Mouse (Mus musculus): ENCODE measurements around the gene Tbc1d2b. TPM values are rescaled to one million over a fixed set of nuclear protein-coding genes. Genes with fewer than 3 reads are reported as not detected.

Tbc1d2b gene
- polyA plus RNA-seq, 1 experiment from 2014 or later, result 7.7 TPM

GRCm38 (mm10) chr9:90232781-90233690 is 37.6 kb downstream of the Tbc1d2b start:
- 81% methylated on average over 8 of the region's 8 CpGs for WGBS (ENCODE audit: insufficient replicate concordance)
- no peak overlapping the region for H3K4me3 ChIP-seq (replicated peaks)
- no peak overlapping the region for H3K4me2 ChIP-seq
- H3K9me3 ChIP-seq (replicated peaks), result no peaks in the 10 kb centered on the region
- no peak for ATAC-seq (ENCODE audit: insufficient read depth)
- H3K27ac ChIP-seq (replicated peaks), result peak overlapping the region; percentile 99
- peaks cover 42% of the 10 kb centered on the region for H3K36me3 ChIP-seq (replicated peaks)
- no peaks in the 10 kb centered on the region for H3K27me3 ChIP-seq
- peaks cover 64% of the 10 kb centered on the region for H3K4me1 ChIP-seq (replicated peaks)
- 0 out of 2 replicates have a peak overlapping the region, but pooled peaks have one; percentile 10 for H3K9ac ChIP-seq

GRCm38 (mm10) chr9:90227171-90227570 is 43.4 kb downstream of the Tbc1d2b start:
- ATAC-seq (ENCODE audit: insufficient read depth), result no peak
- peaks cover 75% of the 10 kb centered on the region for H3K36me3 ChIP-seq (replicated peaks)

GRCm38 (mm10) chr9:90226742-90227096 is 43.9 kb downstream of the Tbc1d2b start:
- 65% methylated on average over 2 of the region's 2 CpGs for WGBS (ENCODE audit: insufficient replicate concordance)
- Histone ChIP-seq H3K4me3 (replicated peaks) (no peak overlapping the region), H3K9ac (no peak overlapping the region), H3K9me3 (replicated peaks) (no peaks in the 10 kb centered on the region), H3K27me3 (no peaks in the 10 kb centered on the region), H3K27ac (replicated peaks) (peak overlapping the region; percentile 6; the same call in 1 of the 2 replicates), H3K4me1 (replicated peaks) (peaks cover 13% of the 10 kb centered on the region; the same call in 1 of the 2 replicates), H3K36me3 (replicated peaks) (peaks cover 80% of the 10 kb centered on the region), H3K4me2 (no peak overlapping the region)
- ATAC-seq (ENCODE audit: insufficient read depth), result no peak

More at GRCm38 (mm10) chr9:90227171-90227570, 43.4 kb downstream of the Tbc1d2b start:
- Histone ChIP-seq H3K9me3 (replicated peaks) (no peaks in the 10 kb centered on the region), H3K4me3 (replicated peaks) (no peak overlapping the region), H3K4me2 (no peak overlapping the region), H3K4me1 (replicated peaks) (peaks cover 17% of the 10 kb centered on the region), H3K27ac (replicated peaks) (peak overlapping the region; percentile 6; the same call in 1 of the 2 replicates), H3K27me3 (no peaks in the 10 kb centered on the region), H3K9ac (no peak overlapping the region)
- WGBS (ENCODE audit: insufficient replicate concordance), result 76% methylated on average over 12 of the region's 12 CpGs

- Histone ChIP-seq H3K4me1 (replicated peaks) (peaks cover 9% of the 10 kb centered on the region; the same call in 1 of the 2 replicates), H3K9me3 (replicated peaks) (no peaks in the 10 kb centered on the region), H3K27ac (replicated peaks) (peak overlapping the region; percentile 53; the same call in 1 of the 2 replicates), H3K9ac (no peak overlapping the region), H3K36me3 (replicated peaks) (peaks cover 81% of the 10 kb centered on the region), H3K27me3 (no peaks in the 10 kb centered on the region), H3K4me3 (replicated peaks) (no peak overlapping the region), H3K4me2 (no peak overlapping the region)
- no peak for ATAC-seq (ENCODE audit: insufficient read depth)
- WGBS (ENCODE audit: insufficient replicate concordance), result 81% methylated on average over 21 of the region's 21 CpGs
Measured at GRCm38 (mm10) chr9:90226081-90226741, 44.4 kb downstream of the Tbc1d2b start.

GRCm38 (mm10) chr9:90222275-90222674 is 48.3 kb downstream of the Tbc1d2b start:
- 79% methylated on average over 3 of the region's 3 CpGs for whole genome bisulfite sequencing (ENCODE audit: insufficient replicate concordance)
- H3K27ac ChIP-seq (replicated peaks), result no peak overlapping the region
- no peak for ATAC-seq (ENCODE audit: insufficient read depth)
- no peak overlapping the region for H3K4me2 ChIP-seq
- H3K36me3 ChIP-seq (replicated peaks), result peaks cover 92% of the 10 kb centered on the region
- H3K4me3 ChIP-seq (replicated peaks), result no peak overlapping the region
- peaks cover 9% of the 10 kb centered on the region; the same call in 1 of the 2 replicates for H3K4me1 ChIP-seq (replicated peaks)
- H3K27me3 ChIP-seq, result no peaks in the 10 kb centered on the region
- no peaks in the 10 kb centered on the region for H3K9me3 ChIP-seq (replicated peaks)
- no peak overlapping the region for H3K9ac ChIP-seq

- Histone ChIP-seq H3K27me3 (no peaks in the 10 kb centered on the region), H3K9me3 (replicated peaks) (no peaks in the 10 kb centered on the region), H3K4me1 (replicated peaks) (peaks cover 3% of the 10 kb centered on the region; the same call in 1 of the 2 replicates), H3K4me2 (no peak overlapping the region), H3K4me3 (replicated peaks) (no peak overlapping the region), H3K27ac (replicated peaks) (no peak overlapping the region), H3K9ac (no peak overlapping the region), H3K36me3 (replicated peaks) (peaks cover 92% of the 10 kb centered on the region)
- WGBS (ENCODE audit: insufficient replicate concordance), result 83% methylated on average over 4 of the region's 4 CpGs
- no peak for ATAC-seq (ENCODE audit: insufficient read depth)
Measured at GRCm38 (mm10) chr9:90217501-90217900, 53.1 kb downstream of the Tbc1d2b start.

GRCm38 (mm10) chr9:90216259-90217001 is 54.2 kb downstream of the Tbc1d2b start:
- no peak overlapping the region for H3K4me3 ChIP-seq (replicated peaks)
- no peak for ATAC-seq (ENCODE audit: insufficient read depth)
- peak overlapping the region; percentile 41; the same call in 1 of the 2 replicates for H3K27ac ChIP-seq (replicated peaks)
- H3K4me1 ChIP-seq (replicated peaks), result peaks cover 3% of the 10 kb centered on the region; the same call in 1 of the 2 replicates
- H3K9me3 ChIP-seq (replicated peaks), result no peaks in the 10 kb centered on the region
- no peak overlapping the region for H3K9ac ChIP-seq
- H3K27me3 ChIP-seq, result no peaks in the 10 kb centered on the region
- H3K36me3 ChIP-seq (replicated peaks), result peaks cover 88% of the 10 kb centered on the region
- H3K4me2 ChIP-seq, result no peak overlapping the region
- 76% methylated on average over 11 of the region's 11 CpGs for WGBS (ENCODE audit: insufficient replicate concordance)

GRCm38 (mm10) chr9:90213127-90213526 is 57.5 kb downstream of the Tbc1d2b start:
- H3K27ac ChIP-seq (replicated peaks), result no peak overlapping the region
- ATAC-seq (ENCODE audit: insufficient read depth), result no peak
- peaks cover 89% of the 10 kb centered on the region for H3K36me3 ChIP-seq (replicated peaks)
- H3K4me2 ChIP-seq, result no peak overlapping the region
- WGBS (ENCODE audit: insufficient replicate concordance), result 79% methylated on average over 3 of the region's 3 CpGs
- H3K4me3 ChIP-seq (replicated peaks), result no peak overlapping the region
- H3K9ac ChIP-seq, result no peak overlapping the region
- no peaks in the 10 kb centered on the region for H3K9me3 ChIP-seq (replicated peaks)
- H3K27me3 ChIP-seq, result no peaks in the 10 kb centered on the region
- H3K4me1 ChIP-seq (replicated peaks), result peaks cover 3% of the 10 kb centered on the region; the same call in 1 of the 2 replicates

GRCm38 (mm10) chr9:90208655-90209054 is 61.9 kb downstream of the Tbc1d2b start:
- Histone ChIP-seq H3K27ac (replicated peaks) (no peak overlapping the region), H3K4me3 (replicated peaks) (no peak overlapping the region), H3K4me1 (replicated peaks) (peaks cover 3% of the 10 kb centered on the region), H3K27me3 (no peaks in the 10 kb centered on the region), H3K9me3 (replicated peaks) (no peaks in the 10 kb centered on the region), H3K4me2 (no peak overlapping the region), H3K9ac (no peak overlapping the region), H3K36me3 (replicated peaks) (peaks cover 90% of the 10 kb centered on the region)
- no peak for ATAC-seq (ENCODE audit: insufficient read depth)
- WGBS (ENCODE audit: insufficient replicate concordance), result 76% methylated on average over 6 of the region's 6 CpGs

GRCm38 (mm10) chr9:90207808-90208207 is 62.8 kb downstream of the Tbc1d2b start:
- H3K27me3 ChIP-seq, result no peaks in the 10 kb centered on the region
- H3K4me2 ChIP-seq, result no peak overlapping the region
- H3K36me3 ChIP-seq (replicated peaks), result peaks cover 90% of the 10 kb centered on the region
- no peak overlapping the region for H3K9ac ChIP-seq
- H3K9me3 ChIP-seq (replicated peaks), result no peaks in the 10 kb centered on the region
- no peak overlapping the region for H3K4me3 ChIP-seq (replicated peaks)
- peaks cover 3% of the 10 kb centered on the region for H3K4me1 ChIP-seq (replicated peaks)
- 77% methylated on average over 8 of the region's 8 CpGs for WGBS (ENCODE audit: insufficient replicate concordance)
- no peak overlapping the region for H3K27ac ChIP-seq (replicated peaks)
- ATAC-seq (ENCODE audit: insufficient read depth), result no peak
